Mouse (Mus musculus): ENCODE results near the gene Cd274. TPM values are rescaled to one million over a fixed set of nuclear protein-coding genes. Genes with fewer than 3 reads are reported as not detected.
"Not testable (repeated sequence)": the region's sequence is repeated elsewhere in the genome, so short reads cannot be mapped to it uniquely, and the experiment has no call there.

Cd274 gene
- polyA plus RNA-seq, 1 experiment from 2014 or later, result 0.16 TPM

DNA sequence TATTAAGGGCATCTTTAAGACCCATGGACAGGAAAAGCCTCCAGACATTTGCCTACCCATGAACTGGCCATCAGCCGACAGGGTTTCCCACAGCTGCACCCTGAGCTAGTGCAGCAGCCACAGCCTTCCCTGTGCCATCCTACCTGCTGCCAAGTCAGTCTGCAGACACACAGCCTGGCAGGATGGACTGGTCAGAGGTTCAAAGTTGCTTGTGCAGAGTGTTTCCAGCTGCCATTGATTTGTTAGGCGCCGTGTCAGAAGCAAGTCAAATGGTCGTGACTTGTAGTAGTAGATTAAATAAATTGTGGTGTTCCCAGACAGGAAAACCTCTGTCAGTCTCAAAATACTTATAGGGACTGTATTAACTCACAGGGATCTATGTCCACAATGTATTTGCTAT lies 36.0 kb downstream of the Cd274 start:
- Histone ChIP-seq H3K9ac (no peak overlapping the region), H3K27me3 (no peaks in the 10 kb centered on the region), H3K4me2 (no peak overlapping the region), H3K4me3 (replicated peaks) (no peak overlapping the region), H3K27ac (no peak overlapping the region), H3K36me3 (no peaks in the 10 kb centered on the region), H3K4me1 (no peaks in the 10 kb centered on the region), H3K9me3 (replicated peaks) (peaks cover 3% of the 10 kb centered on the region; the same call in 1 of the 2 replicates)
- no peak for ATAC-seq (replicated peaks; ENCODE audit: low FRiP score)
- 81% methylated on average over 4 of the region's 4 CpGs for WGBS

DNA sequence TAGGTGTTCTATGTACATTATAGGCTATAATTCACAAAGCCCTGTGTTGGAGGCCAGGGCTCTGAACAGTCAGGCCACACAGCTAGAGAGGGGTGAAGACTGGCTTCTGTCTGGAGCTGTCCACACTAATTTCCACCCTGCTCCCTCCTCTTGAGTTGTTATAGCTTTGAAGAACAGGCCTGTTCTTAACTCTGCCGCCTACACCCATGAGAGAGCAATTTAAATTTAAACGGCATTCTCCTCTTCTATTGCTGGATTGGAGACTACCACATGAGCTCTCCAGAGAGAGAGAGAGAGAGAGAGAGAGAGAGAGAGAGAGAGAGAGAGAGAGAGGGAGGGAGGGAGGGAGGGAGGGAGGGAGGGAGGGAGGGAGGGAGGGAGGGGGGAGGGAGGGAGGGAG lies 38.1 kb downstream of the Cd274 start:
- Histone ChIP-seq H3K9me3 (replicated peaks) (no peaks in the 10 kb centered on the region), H3K4me2 (no peak overlapping the region), H3K27me3 (no peaks in the 10 kb centered on the region), H3K4me1 (no peaks in the 10 kb centered on the region), H3K4me3 (replicated peaks) (no peak overlapping the region), H3K27ac (no peak overlapping the region), H3K36me3 (no peaks in the 10 kb centered on the region), H3K9ac (no peak overlapping the region)
- 56% methylated on average over 2 of the region's 2 CpGs for WGBS
- ATAC-seq (replicated peaks; ENCODE audit: low FRiP score), result no peak

DNA sequence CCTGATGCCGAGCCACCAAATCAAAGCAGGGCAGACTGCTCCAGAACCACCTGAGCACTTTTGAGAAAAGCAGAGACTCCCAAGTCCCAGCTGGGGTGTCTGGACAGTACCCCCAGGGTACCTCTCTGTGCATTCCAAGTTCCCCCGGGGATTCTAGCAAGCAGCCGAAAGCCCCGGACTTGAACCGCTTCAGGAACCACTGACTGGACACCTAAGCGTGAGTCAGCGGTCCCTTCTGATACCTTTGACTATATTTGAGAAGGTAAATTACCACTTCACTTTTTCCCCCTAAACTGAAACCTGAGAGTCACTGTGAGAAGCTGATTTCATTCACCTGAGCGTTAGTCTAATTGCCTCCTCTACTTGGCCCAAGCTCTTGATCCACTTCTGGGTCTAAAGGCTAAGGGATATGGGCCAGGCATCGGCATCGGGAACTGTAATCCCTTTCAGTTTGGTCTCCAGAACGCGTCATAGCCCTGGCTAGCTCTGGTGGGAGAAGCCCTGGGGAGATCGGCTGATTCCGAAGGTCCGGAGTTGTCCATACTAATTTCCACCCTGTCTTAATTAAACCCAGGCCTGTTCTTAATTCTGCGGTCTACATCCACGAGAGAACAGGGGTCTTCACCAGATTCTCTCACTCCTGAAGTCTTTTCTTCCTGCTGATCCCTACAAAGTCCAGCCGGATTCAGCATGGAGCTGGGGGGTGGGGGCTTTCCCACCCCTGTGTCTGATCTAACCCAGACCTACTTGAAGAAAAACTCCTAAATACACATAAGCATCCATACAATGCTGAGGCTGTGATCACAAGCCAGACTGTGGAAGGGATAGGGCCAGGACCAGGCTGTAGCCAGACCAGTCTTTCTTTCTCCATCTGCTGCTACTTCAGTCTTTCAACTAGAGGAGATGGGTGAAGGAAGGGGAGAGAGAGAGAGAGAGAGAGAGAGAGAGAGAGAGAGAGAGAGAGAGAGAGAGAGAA lies 39.1 kb downstream of the Cd274 start:
- H3K4me2 ChIP-seq, result no peak overlapping the region
- no peak for ATAC-seq (replicated peaks; ENCODE audit: low FRiP score)
- 87% methylated on average over 18 of the region's 18 CpGs for WGBS

DNA sequence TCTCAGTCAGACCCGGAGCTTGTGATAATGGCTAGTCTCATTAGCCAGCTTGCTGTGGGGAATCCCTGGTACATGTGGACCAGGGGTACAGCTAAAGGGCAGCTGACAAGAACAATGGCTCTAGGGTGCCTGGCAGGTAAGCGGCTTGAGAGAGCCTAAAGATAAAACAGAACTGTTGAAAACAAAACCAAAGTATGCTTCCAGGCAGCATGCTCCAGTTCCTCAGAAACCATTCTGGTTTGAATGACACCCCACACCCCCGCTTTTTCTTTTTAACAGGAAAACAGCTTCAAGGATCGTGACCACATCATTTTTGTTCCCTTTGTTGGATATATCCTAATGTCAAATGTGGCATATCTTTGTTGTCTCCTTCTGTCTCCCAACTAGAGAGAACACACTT lies 43.4 kb downstream of the Cd274 start, which contains the start of gene Pdcd1lg2:
Pdcd1lg2 (plus strand) TSS at position 301 of the 400 bp plus-strand sequence.
- Histone ChIP-seq H3K27ac (no peak within 1 kb of the TSS), H3K9me3 (replicated peaks) (no peaks in the 10 kb centered on the region), H3K4me2 (no peak within 1 kb of the TSS), H3K27me3 (no peaks in the 10 kb centered on the region), H3K9ac (no peak within 1 kb of the TSS), H3K36me3 (no peaks in the 10 kb centered on the region), H3K4me3 (replicated peaks) (no peak within 1 kb of the TSS), H3K4me1 (no peaks in the 10 kb centered on the region)
- WGBS, result 84% methylated on average over 4 of the region's 4 CpGs
- ATAC-seq (replicated peaks; ENCODE audit: low FRiP score), result no peak

More for the DNA sequence above, 39.1 kb downstream of the Cd274 start:
- Histone ChIP-seq H3K4me1 (no peaks in the 10 kb centered on the region), H3K4me3 (replicated peaks) (no peak overlapping the region), H3K27me3 (no peaks in the 10 kb centered on the region), H3K36me3 (no peaks in the 10 kb centered on the region), H3K9me3 (replicated peaks) (no peaks in the 10 kb centered on the region), H3K27ac (no peak overlapping the region), H3K9ac (no peak overlapping the region)

DNA sequence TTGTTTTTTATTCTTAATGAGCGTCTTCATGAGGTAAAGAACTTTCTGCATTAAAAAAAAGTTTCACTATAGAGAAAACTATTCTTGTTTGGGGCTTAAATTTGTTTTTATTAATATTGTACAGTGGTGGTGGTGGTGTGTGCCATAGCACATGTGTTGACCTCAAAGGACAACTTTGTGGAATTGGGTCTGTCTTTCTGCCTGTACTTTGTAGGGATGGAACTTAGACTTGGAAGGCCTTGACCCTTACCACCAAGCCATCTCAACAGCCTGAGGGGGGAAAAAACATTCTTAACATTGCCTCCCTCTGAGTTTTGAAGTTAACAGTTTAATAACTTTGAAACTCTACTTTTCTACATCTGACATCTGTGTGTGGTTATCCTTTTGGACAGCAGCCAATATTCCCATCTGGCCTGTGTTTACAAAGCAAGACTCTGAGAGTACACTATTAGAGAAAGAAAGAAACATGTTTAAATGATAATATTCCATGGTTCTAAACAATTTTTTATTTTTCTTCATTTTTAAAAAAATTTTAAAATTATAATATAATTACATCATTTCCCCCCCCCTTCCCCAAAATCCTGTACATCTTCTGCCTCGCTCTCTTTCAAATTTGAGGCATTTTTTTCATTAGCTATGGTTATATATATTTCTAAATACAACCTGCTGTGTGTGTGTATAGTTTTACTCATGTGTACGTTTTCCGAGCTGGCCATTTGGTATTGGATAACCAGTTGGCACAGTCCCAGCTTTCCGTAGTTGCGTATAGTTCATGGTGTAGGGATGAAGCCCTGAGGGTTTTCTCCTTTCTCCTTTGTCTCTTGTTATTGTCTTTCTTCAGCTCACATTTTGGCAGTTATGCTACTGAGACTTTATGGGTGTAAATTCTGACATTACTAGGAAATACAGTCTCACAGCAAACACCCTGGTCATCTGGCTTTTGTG lies 45.5 kb downstream of the Cd274 start:
- H3K9ac ChIP-seq, result no peak overlapping the region
- no peak overlapping the region for H3K4me2 ChIP-seq
- WGBS, result 67% methylated on average over 6 of the region's 6 CpGs
- no peak overlapping the region for H3K27ac ChIP-seq
- no peak overlapping the region for H3K4me3 ChIP-seq (replicated peaks)
- no peaks in the 10 kb centered on the region for H3K27me3 ChIP-seq
- ATAC-seq (replicated peaks; ENCODE audit: low FRiP score), result no peak
- no peaks in the 10 kb centered on the region for H3K36me3 ChIP-seq
- H3K9me3 ChIP-seq (replicated peaks), result no peaks in the 10 kb centered on the region
- H3K4me1 ChIP-seq, result no peaks in the 10 kb centered on the region

DNA sequence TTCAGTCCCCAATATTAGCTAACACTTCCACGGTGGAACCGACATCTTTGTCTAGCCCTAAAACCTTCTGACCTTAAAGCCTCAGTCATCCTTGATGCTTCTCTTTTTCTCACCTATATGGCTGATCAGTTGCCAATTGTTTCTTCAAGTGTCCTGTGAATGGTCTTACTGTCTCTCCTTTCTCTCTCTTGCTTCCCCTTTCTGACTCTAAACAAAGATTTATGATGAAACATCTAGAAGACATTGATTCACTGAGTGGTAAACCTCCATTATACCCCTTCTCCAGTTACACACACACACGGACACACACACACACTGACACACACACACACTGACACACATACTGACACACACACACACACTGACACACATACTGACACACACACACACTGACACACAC lies 47.3 kb downstream of the Cd274 start:
- WGBS, result 74% methylated on average over 3 of the region's 3 CpGs
- no peaks in the 10 kb centered on the region for H3K36me3 ChIP-seq
- ATAC-seq (replicated peaks; ENCODE audit: low FRiP score), result no peak

DNA sequence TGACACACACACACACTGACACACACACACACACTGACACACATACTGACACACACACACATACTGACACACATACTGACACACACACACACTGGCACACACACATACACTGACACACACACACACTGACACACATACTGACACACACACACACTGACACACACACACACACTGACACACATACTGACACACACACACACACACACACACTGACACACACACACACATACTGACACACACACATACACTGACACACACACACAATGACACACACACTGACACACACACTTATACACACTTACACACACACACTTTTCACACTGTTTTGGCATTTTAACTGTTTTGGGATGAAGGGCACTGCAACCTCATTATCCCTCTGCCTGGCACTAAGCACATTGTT lies 47.7 kb downstream of the Cd274 start:
- H3K4me1 ChIP-seq; ATAC-seq (replicated peaks; ENCODE audit: low FRiP score): not testable (repeated sequence)

More for the DNA sequence above, 47.3 kb downstream of the Cd274 start:
- H3K27ac ChIP-seq, result no peak overlapping the region
- H3K4me2 ChIP-seq, result no peak overlapping the region
- H3K27me3 ChIP-seq, result no peaks in the 10 kb centered on the region
- no peak overlapping the region for H3K4me3 ChIP-seq (replicated peaks)
- no peak overlapping the region for H3K9ac ChIP-seq
- no peaks in the 10 kb centered on the region for H3K9me3 ChIP-seq (replicated peaks)
- H3K4me1 ChIP-seq, result peaks cover 3% of the 10 kb centered on the region; the same call in 1 of the 2 replicates

DNA sequence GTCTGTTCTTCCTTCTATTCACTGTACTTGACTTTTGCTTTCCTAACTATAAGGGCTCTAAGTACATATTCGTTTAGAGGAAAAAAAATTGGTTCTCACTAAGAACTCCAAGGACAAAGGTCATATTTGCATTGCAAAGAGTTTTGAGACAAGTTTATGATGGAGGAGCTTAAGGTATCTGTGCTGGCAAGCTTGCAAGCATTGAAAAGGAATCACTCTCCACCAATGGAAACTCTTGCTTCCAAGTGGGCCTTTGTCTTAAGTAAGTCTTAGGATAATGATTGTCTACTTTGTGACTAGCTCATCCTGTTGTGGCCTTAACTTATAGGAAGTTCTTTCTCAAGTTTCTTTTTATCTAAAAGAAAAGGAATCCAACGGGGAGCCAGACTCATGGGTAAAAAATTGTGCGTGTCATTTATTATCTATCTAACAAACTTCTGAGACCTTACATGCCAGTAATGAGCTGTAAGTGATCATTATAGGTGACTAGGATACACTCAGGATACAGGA lies 49.2 kb downstream of the Cd274 start:
- no peak for ATAC-seq (replicated peaks; ENCODE audit: low FRiP score)
- Histone ChIP-seq H3K27ac (no peak overlapping the region), H3K4me1 (peaks cover 3% of the 10 kb centered on the region; the same call in 1 of the 2 replicates), H3K9ac (no peak overlapping the region), H3K9me3 (replicated peaks) (no peaks in the 10 kb centered on the region), H3K4me3 (replicated peaks) (no peak overlapping the region), H3K27me3 (no peaks in the 10 kb centered on the region), H3K36me3 (no peaks in the 10 kb centered on the region), H3K4me2 (no peak overlapping the region)
- WGBS, result 69% methylated on average over 3 of the region's 3 CpGs

More for the DNA sequence above, 47.7 kb downstream of the Cd274 start:
- not testable (repeated sequence) for H3K36me3 ChIP-seq; H3K9ac ChIP-seq; H3K27ac ChIP-seq; H3K9me3 ChIP-seq (replicated peaks); H3K4me3 ChIP-seq (replicated peaks); H3K27me3 ChIP-seq; H3K4me2 ChIP-seq

DNA sequence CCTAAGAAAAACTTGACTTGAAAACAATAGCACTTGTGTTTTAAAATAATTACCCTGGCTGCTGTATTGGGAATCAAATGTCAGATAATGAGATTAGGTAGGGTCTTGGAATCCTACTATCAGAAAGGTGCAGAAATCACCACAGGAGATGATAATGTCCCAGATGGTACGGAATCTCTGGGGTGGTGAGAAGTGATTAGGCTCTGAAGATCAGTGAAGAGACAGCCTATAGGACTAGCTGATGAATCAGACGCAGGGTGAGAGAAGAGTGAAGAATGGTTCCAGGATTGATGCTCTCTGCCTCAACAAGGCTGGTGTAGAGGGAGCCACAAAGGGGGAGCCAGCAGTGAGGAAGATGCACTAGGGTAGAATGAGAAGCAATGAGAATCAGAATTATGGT lies 49.9 kb downstream of the Cd274 start:
- ATAC-seq (replicated peaks; ENCODE audit: low FRiP score), result no peak
- Histone ChIP-seq H3K4me3 (replicated peaks) (no peak overlapping the region), H3K36me3 (no peaks in the 10 kb centered on the region), H3K9ac (no peak overlapping the region), H3K4me1 (peaks cover 3% of the 10 kb centered on the region; the same call in 1 of the 2 replicates), H3K27ac (no peak overlapping the region), H3K4me2 (no peak overlapping the region), H3K9me3 (replicated peaks) (no peaks in the 10 kb centered on the region), H3K27me3 (no peaks in the 10 kb centered on the region)
- WGBS, result 83% methylated on average over 2 of the region's 2 CpGs

DNA sequence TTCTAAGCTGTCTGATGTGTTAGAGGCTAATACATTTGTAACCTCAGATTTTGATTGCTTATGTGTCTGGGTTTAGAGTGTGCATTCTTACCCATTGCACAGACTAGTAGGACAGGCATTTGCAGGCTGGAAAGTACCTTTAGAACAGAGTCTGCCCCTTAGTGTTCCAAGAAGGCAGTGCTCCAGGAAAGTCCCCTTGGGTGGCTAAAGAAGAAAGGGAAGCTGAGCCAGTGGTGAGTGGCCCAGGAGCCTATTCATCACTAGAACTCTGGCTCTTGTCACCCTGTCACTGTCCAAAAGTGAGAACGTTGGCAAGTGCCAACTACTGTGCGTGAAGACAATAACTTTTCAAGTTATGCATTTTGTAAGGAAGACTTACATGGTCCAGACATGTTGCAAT lies 50.6 kb downstream of the Cd274 start:
- Histone ChIP-seq H3K4me2 (no peak overlapping the region), H3K9me3 (replicated peaks) (no peaks in the 10 kb centered on the region), H3K9ac (no peak overlapping the region), H3K27ac (no peak overlapping the region), H3K36me3 (no peaks in the 10 kb centered on the region), H3K27me3 (no peaks in the 10 kb centered on the region), H3K4me1 (peaks cover 3% of the 10 kb centered on the region; the same call in 1 of the 2 replicates), H3K4me3 (replicated peaks) (no peak overlapping the region)
- 78% methylated on average over 2 of the region's 2 CpGs for WGBS
- ATAC-seq (replicated peaks; ENCODE audit: low FRiP score), result no peak

DNA sequence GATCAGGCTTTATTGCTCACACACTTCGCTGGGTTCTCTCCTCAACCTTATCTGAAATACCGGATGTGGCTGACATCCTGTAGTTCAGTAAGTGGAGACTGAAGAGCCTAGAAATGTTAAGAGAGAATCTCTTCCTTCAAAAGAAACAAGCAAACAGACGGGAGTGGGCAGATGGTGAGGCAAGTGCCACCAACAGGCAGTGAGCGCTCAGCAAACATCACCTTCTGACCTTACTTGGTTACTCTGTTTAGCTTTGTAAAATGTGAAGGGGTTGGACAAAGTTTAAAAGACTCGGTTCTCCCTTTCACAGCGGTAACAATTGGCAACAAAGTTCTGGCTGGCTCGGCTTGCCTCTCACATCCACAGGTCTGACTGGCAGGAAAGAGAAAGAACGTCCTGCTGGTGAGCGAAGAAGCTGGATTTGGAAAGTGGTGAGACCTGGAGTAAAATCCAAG lies 51.4 kb downstream of the Cd274 start:
- 28% methylated on average over 9 of the region's 9 CpGs for WGBS
- H3K4me1 ChIP-seq, result peaks cover 3% of the 10 kb centered on the region; the same call in 1 of the 2 replicates
- H3K4me2 ChIP-seq, result no peak overlapping the region
- 0 out of 2 replicates have a peak overlapping the region, but pooled peaks have one; percentile 18 for H3K27ac ChIP-seq
- no peaks in the 10 kb centered on the region for H3K9me3 ChIP-seq (replicated peaks)
- no peaks in the 10 kb centered on the region for H3K27me3 ChIP-seq
- H3K36me3 ChIP-seq, result no peaks in the 10 kb centered on the region
- no peak overlapping the region for H3K4me3 ChIP-seq (replicated peaks)
- ATAC-seq (replicated peaks; ENCODE audit: low FRiP score), result no peak
- no peak overlapping the region for H3K9ac ChIP-seq
